Mouse (Mus musculus): Measurements from ENCODE around the gene Unc13d.

- TF ChIP-seq CTCF (IDR thresholded peaks at IDR 0.05; ENCODE audit: low read depth) (no peak), EP300 (IDR thresholded peaks at IDR 0.05; ENCODE audit: low read depth) (no peak)
Observed at GRCm38 (mm10) chr11:116049610-116050009, 28.2 kb downstream of the Unc13d start.

Measured in heart, postnatal 0 days (tissue).